Mouse (Mus musculus): ENCODE results near the gene Eea1. TPM values are rescaled to one million over a fixed set of nuclear protein-coding genes. Genes with fewer than 3 reads are reported as not detected.

Eea1 gene
- total RNA-seq, 1 experiment: 12.4 TPM

- no peaks in the 10 kb centered on the region for H3K36me3 ChIP-seq (ENCODE audit: control insufficient read depth, insufficient read depth, low read length, poor library complexity, severe bottlenecking)
- no peak for DNase-seq (ENCODE audit: low read depth, low spot score)
- TF ChIP-seq HCFC1 (IDR thresholded peaks at IDR 0.05; ENCODE audit: borderline replicate concordance, insufficient read depth, low read length): no peak
- TF ChIP-seq MAFK (IDR thresholded peaks at IDR 0.05; ENCODE audit: insufficient read depth, low read depth, low read length): no peak
- TF ChIP-seq ZC3H11A (IDR thresholded peaks at IDR 0.05; ENCODE audit: borderline replicate concordance, low read depth, low read length): no peak
- TF ChIP-seq CHD2 (IDR thresholded peaks at IDR 0.05; ENCODE audit: low read depth, low read length): no peak
- TF ChIP-seq ZNF384 (IDR thresholded peaks at IDR 0.05; ENCODE audit: low read depth, low read length): no peak
- H3K9me3 ChIP-seq (ENCODE audit: control insufficient read depth, insufficient read depth, low read depth, low read length): no peaks in the 10 kb centered on the region
- in situ Hi-C loops (cut with MboI; ENCODE audit: low sequenced_read_pairs in 2 of 2, unreplicated experiment in 2 of 2): loop anchor here in 1 of 2 experiments (25.0 kb wide), 1 partner anchor 557 kb away; no protein-coding TSS in a partner anchor
- no peak overlapping the region for H3K9ac ChIP-seq (ENCODE audit: insufficient read depth, low read depth, low read length, poor library complexity, severe bottlenecking)
- no peak overlapping the region for H3K27ac ChIP-seq (ENCODE audit: insufficient read depth, low read depth, low read length, poor library complexity, severe bottlenecking)
- no peak overlapping the region for H3K4me3 ChIP-seq (ENCODE audit: insufficient read depth in 1 of 2, low read depth in 1 of 2, low read length in 2 of 2, poor library complexity in 1 of 2, severe bottlenecking in 1 of 2)
- H3K4me1 ChIP-seq (ENCODE audit: control insufficient read depth in 2 of 2, insufficient read depth in 2 of 2, low read length in 2 of 2, poor library complexity in 1 of 2): peaks cover 0 to 5% of the 10 kb centered on the region in 2 experiments; a peak in 2 of 4 replicates
Observed at GRCm38 (mm10) chr10:96093890-96094531, 153.6 kb downstream of the Eea1 start.

DNA sequence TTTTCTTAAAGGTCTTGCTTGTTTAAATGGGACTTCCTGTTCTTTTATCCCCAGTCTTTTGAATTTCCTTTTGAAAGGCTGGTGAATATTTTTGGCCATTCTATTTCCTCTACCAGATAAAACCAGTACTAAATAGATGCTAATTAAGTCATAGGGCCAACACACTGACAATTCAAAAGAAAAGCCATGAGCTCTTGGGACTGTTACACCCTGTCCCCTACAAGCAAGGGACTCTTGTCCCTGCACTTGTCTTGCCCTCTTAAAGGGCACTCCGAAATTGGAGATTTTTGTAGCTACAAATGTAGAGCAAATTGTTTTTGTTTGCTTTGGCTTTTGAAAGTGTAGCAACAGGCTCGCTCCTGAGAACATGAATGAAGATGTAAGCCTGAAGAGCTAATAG is 154.1 kb downstream of the Eea1 start:
- no peak for TF ChIP-seq HCFC1 (IDR thresholded peaks at IDR 0.05; ENCODE audit: borderline replicate concordance, insufficient read depth, low read length)
- no peak for TF ChIP-seq ZNF384 (IDR thresholded peaks at IDR 0.05; ENCODE audit: low read depth, low read length)
- TF ChIP-seq ZC3H11A (IDR thresholded peaks at IDR 0.05; ENCODE audit: borderline replicate concordance, low read depth, low read length): no peak
- no peak for TF ChIP-seq CHD2 (IDR thresholded peaks at IDR 0.05; ENCODE audit: low read depth, low read length)
- no peak for TF ChIP-seq MAFK (IDR thresholded peaks at IDR 0.05; ENCODE audit: insufficient read depth, low read depth, low read length)
- in situ Hi-C loops (cut with MboI; ENCODE audit: low sequenced_read_pairs in 2 of 2, unreplicated experiment in 2 of 2): loop anchor here in 1 of 2 experiments (25.0 kb wide), 1 partner anchor 557 kb away; no protein-coding TSS in a partner anchor
- H3K4me1 ChIP-seq (ENCODE audit: control insufficient read depth in 2 of 2, insufficient read depth in 2 of 2, low read length in 2 of 2, poor library complexity in 1 of 2): peaks cover 0 to 5% of the 10 kb centered on the region in 2 experiments; a peak in 2 of 4 replicates
- no peaks in the 10 kb centered on the region for H3K9me3 ChIP-seq (ENCODE audit: control insufficient read depth, insufficient read depth, low read depth, low read length)
- no peak for DNase-seq (ENCODE audit: low read depth, low spot score)
- no peak overlapping the region for H3K27ac ChIP-seq (ENCODE audit: insufficient read depth, low read depth, low read length, poor library complexity, severe bottlenecking)
- H3K9ac ChIP-seq (ENCODE audit: insufficient read depth, low read depth, low read length, poor library complexity, severe bottlenecking): no peak overlapping the region
- no peak overlapping the region for H3K4me3 ChIP-seq (ENCODE audit: insufficient read depth in 1 of 2, low read depth in 1 of 2, low read length in 2 of 2, poor library complexity in 1 of 2, severe bottlenecking in 1 of 2)
- no peaks in the 10 kb centered on the region for H3K36me3 ChIP-seq (ENCODE audit: control insufficient read depth, insufficient read depth, low read length, poor library complexity, severe bottlenecking)

Other genes with a start within 250 kb of the Eea1 start
- not detected in 2 replicates for gene Gm33543, start 97.7 kb upstream of the Eea1 start, total RNA-seq (2012; rRNA removed)
- not detected in 2 replicates for gene Gm5426, start 196.0 kb downstream of the Eea1 start, total RNA-seq (2012; rRNA removed)

Measured in ES-E14 (cell line).